Mouse (Mus musculus) MEL (cell line): ENCODE results near the gene Eif2s2.

Experiments used
- CHD1 ChIP-seq: IDR thresholded peaks from 2 replicates; pipeline ENCODE4 v1.6.1; 2012; ENCODE audit warnings: low read depth, mild to moderate bottlenecking, inconsistent platforms, low read length, improper control_type of control experiment
- CTCF ChIP-seq, 3 experiments: IDR thresholded peaks in 2 of 3; conservative IDR thresholded peaks in 1 of 3; 2 replicates each; pipeline ENCODE4 v1.5.1; 2011 to 2012; ENCODE audit warnings: low read length in 3 of 3, low read depth in 2 of 3, mild to moderate bottlenecking in 2 of 3, improper control_type of control experiment in 1 of 3, inconsistent platforms in 1 of 3, mixed read lengths in 1 of 3, moderate library complexity in 1 of 3; ENCODE audit not compliant: control insufficient read depth in 1 of 3, insufficient read depth in 1 of 3, poor library complexity in 1 of 3, severe bottlenecking in 1 of 3
- GABPA ChIP-seq: IDR thresholded peaks from 2 replicates; pipeline ENCODE4 v1.6.1; 2012; ENCODE audit warnings: low read depth, mild to moderate bottlenecking, inconsistent platforms, low read length, improper control_type of control experiment, moderate library complexity
- MAFK ChIP-seq: IDR thresholded peaks from 2 replicates; pipeline ENCODE4 v1.6.1; 2011; ENCODE audit warnings: low read depth, mild to moderate bottlenecking, low read length, improper control_type of control experiment, borderline replicate concordance
- POLR2A ChIP-seq, 2 experiments: IDR thresholded peaks; 2 replicates each; pipeline ENCODE4 v1.6.1; 2011 to 2012; ENCODE audit warnings: low read length in 2 of 2, mild to moderate bottlenecking in 2 of 2, control low read depth in 1 of 2, improper control_type of control experiment in 1 of 2, low read depth in 1 of 2, moderate library complexity in 1 of 2; ENCODE audit not compliant: control insufficient read depth in 1 of 2, insufficient read depth in 1 of 2, poor library complexity in 1 of 2
- RAD21 ChIP-seq: IDR thresholded peaks from 2 replicates; pipeline ENCODE4 v1.6.1; 2011; ENCODE audit warnings: mild to moderate bottlenecking, low read depth, low read length, improper control_type of control experiment
- SIN3A ChIP-seq: IDR thresholded peaks from 2 replicates; pipeline ENCODE4 v1.6.1; 2012; ENCODE audit warnings: low read length, improper control_type of control experiment, inconsistent platforms
- ZNF384 ChIP-seq: IDR thresholded peaks from 2 replicates; pipeline ENCODE4 v1.6.1; 2012; ENCODE audit warnings: low read depth, mild to moderate bottlenecking, inconsistent platforms, low read length, improper control_type of control experiment

- no peak for TF ChIP-seq GABPA
- no peak for TF ChIP-seq POLR2A (IDR thresholded peaks at IDR 0.05; ENCODE audit: control insufficient read depth in 1 of 2, insufficient read depth in 1 of 2, low read depth in 1 of 2, low read length in 2 of 2, poor library complexity in 1 of 2)
- TF ChIP-seq CTCF (IDR thresholded peaks at IDR 0.05 in 2 of 3, conservative IDR thresholded peaks at IDR 0.05 in 1 of 3; ENCODE audit: control insufficient read depth in 1 of 3, insufficient read depth in 1 of 3, low read depth in 2 of 3, low read length in 3 of 3, poor library complexity in 1 of 3, severe bottlenecking in 1 of 3): no peak
- no peak for TF ChIP-seq MAFK
- TF ChIP-seq ZNF384: no peak
- TF ChIP-seq RAD21: no peak
- TF ChIP-seq SIN3A: no peak
- no peak for TF ChIP-seq CHD1
Measured at GRCm38 (mm10) chr2:154920896-154921295, 28.2 kb upstream of the Eif2s2 start.
